Mouse (Mus musculus) intestine, embryonic 14.5 days (tissue): ENCODE results near the gene Ltb4r1. TPM values are rescaled to one million over a fixed set of nuclear protein-coding genes. Genes with fewer than 3 reads are reported as not detected.
A peak's percentile ranks its signal among the peaks of the same experiment; 100 is the strongest.

Experiments used
- ATAC-seq: fragments of 200-750 bp; cut with Nextera tagmentation; replicated peaks from 2 replicates; pipeline ENCODE4 v1.8.0; 2017; ENCODE audit warnings: low read depth, moderate number of reproducible peaks, moderate TSS enrichment, moderate library complexity; ENCODE audit not compliant: low FRiP score, low TSS enrichment
- DNase-seq: peaks from one replicate; pipeline ENCODE4 v3.0.0-alpha.2; 2018; ENCODE audit warnings: low spot score
- H3K27ac ChIP-seq: fragments of 300-500 bp; sonication (generic); 2 replicates; pipeline ENCODE4 v1.5.1; 2014; ENCODE audit warnings: low read depth, mild to moderate bottlenecking, control low read depth
- H3K27me3 ChIP-seq: fragments of 300-500 bp; sonication (generic); replicated peaks from 2 replicates; pipeline ENCODE4 v1.6.1; 2014; ENCODE audit warnings: low read length, control low read depth; ENCODE audit not compliant: control insufficient read depth, insufficient read depth
- H3K36me3 ChIP-seq: fragments of 300-500 bp; sonication (generic); 2 replicates; pipeline ENCODE4 v1.6.1; 2014; ENCODE audit warnings: low read length, control low read depth; ENCODE audit not compliant: control insufficient read depth, insufficient read depth
- H3K4me1 ChIP-seq: fragments of 300-500 bp; sonication (generic); replicated peaks from 2 replicates; pipeline ENCODE4 v1.6.1; 2014; ENCODE audit warnings: low read length, control low read depth, mixed read lengths; ENCODE audit not compliant: control insufficient read depth, insufficient read depth
- H3K4me2 ChIP-seq: fragments of 300-500 bp; sonication (generic); 2 replicates; pipeline ENCODE4 v1.6.1; 2014; ENCODE audit warnings: low read length
- H3K4me3 ChIP-seq: fragments of 300-500 bp; sonication (generic); 2 replicates; pipeline ENCODE4 v1.5.1; 2014; ENCODE audit warnings: low read depth, low read length, control low read depth, mixed read lengths
- H3K9ac ChIP-seq: fragments of 300-500 bp; sonication (generic); 2 replicates; pipeline ENCODE4 v1.6.1; 2014; ENCODE audit warnings: mild to moderate bottlenecking, low read length
- H3K9me3 ChIP-seq: fragments of 300-500 bp; sonication (generic); 2 replicates; pipeline ENCODE4 v1.6.1; 2016; ENCODE audit warnings: low read length, control low read depth; ENCODE audit not compliant: control insufficient read depth
- WGBS: fragments of 180-500 bp; shearing (Covaris S2); extraction: QIAGEN DNeasy Blood & Tissue Kit; methylation state at CpG from one replicate; pipeline ENCODE4 v1.1.7; 2014; 5-methylcytosine and 5-hydroxymethylcytosine counted together
- polyA plus RNA-seq: library from polyadenylated mRNA; unstranded; fragments of >200 nt; fragmentation: Nextera tagmentation; extraction: Ambion mirVana; gene quantifications from 2 replicates; pipeline ENCODE4 v1.2.1, GENCODE M21; 2014

Ltb4r1 gene
- polyA plus RNA-seq, 1 experiment from 2014 or later = 0.38 TPM

- H3K27ac ChIP-seq = no peak overlapping the region
- H3K36me3 ChIP-seq = no peaks in the 10 kb centered on the region
- 49% methylated on average over 7 of the region's 7 CpGs for WGBS
- H3K4me1 ChIP-seq = peaks cover 11% of the 10 kb centered on the region; the same call in 1 of the 2 replicates
- no peak overlapping the region for H3K9ac ChIP-seq
- H3K9me3 ChIP-seq = no peaks in the 10 kb centered on the region
- DNase-seq (no peak), ATAC-seq (no peak)
- no peak overlapping the region for H3K4me3 ChIP-seq
- H3K4me2 ChIP-seq = no peak overlapping the region
- H3K27me3 ChIP-seq = 0 out of 2 replicates have a peak, but pooled peaks cover 7% of the 10 kb centered on the region
These were observed 10.9 kb downstream of the Ltb4r1 start for GRCm38 (mm10) chr14:55776711-55777110.

GRCm38 (mm10) chr14:55777176-55777575, 11.4 kb downstream of the Ltb4r1 start:
- ATAC-seq (no peak), DNase-seq (no peak)
- Histone ChIP-seq H3K27ac (no peak overlapping the region), H3K4me1 (peaks cover 11% of the 10 kb centered on the region; the same call in 1 of the 2 replicates), H3K27me3 (0 out of 2 replicates have a peak, but pooled peaks cover 5% of the 10 kb centered on the region), H3K9me3 (no peaks in the 10 kb centered on the region), H3K4me2 (no peak overlapping the region), H3K4me3 (no peak overlapping the region), H3K9ac (no peak overlapping the region), H3K36me3 (no peaks in the 10 kb centered on the region)
- WGBS = 16% methylated on average over 3 of the region's 3 CpGs

GRCm38 (mm10) chr14:55777806-55778205, 12.0 kb downstream of the Ltb4r1 start:
- no peak overlapping the region for H3K4me3 ChIP-seq
- H3K9me3 ChIP-seq = no peaks in the 10 kb centered on the region
- no peaks in the 10 kb centered on the region for H3K27me3 ChIP-seq
- no peak overlapping the region for H3K9ac ChIP-seq
- H3K4me1 ChIP-seq = peaks cover 17% of the 10 kb centered on the region
- no peak overlapping the region for H3K27ac ChIP-seq
- 85% methylated on average over 11 of the region's 11 CpGs for WGBS
- no peak overlapping the region for H3K4me2 ChIP-seq
- ATAC-seq = no peak
- no peak for DNase-seq
- no peaks in the 10 kb centered on the region for H3K36me3 ChIP-seq

GRCm38 (mm10) chr14:55778686-55779085, 12.9 kb downstream of the Ltb4r1 start:
- Histone ChIP-seq H3K9ac (no peak overlapping the region), H3K4me2 (no peak overlapping the region), H3K4me3 (no peak overlapping the region), H3K4me1 (peaks cover 19% of the 10 kb centered on the region), H3K9me3 (no peaks in the 10 kb centered on the region), H3K36me3 (no peaks in the 10 kb centered on the region), H3K27me3 (peaks cover under 1% of the 10 kb centered on the region; the same call in 1 of the 2 replicates), H3K27ac (no peak overlapping the region)
- DNase-seq (no peak), ATAC-seq (no peak)
- WGBS = 91% methylated on average over 15 of the region's 15 CpGs

- 67% methylated on average over 16 of the region's 16 CpGs for WGBS
- H3K27me3 ChIP-seq = peaks cover 10% of the 10 kb centered on the region; the same call in 1 of the 2 replicates
- no peak overlapping the region for H3K4me3 ChIP-seq
- no peaks in the 10 kb centered on the region for H3K9me3 ChIP-seq
- no peaks in the 10 kb centered on the region for H3K36me3 ChIP-seq
- no peak overlapping the region for H3K9ac ChIP-seq
- H3K4me1 ChIP-seq = peaks cover 23% of the 10 kb centered on the region
- H3K27ac ChIP-seq = no peak overlapping the region
- ATAC-seq (no peak), DNase-seq (no peak)
- H3K4me2 ChIP-seq = no peak overlapping the region
These were observed 13.9 kb downstream of the Ltb4r1 start for GRCm38 (mm10) chr14:55779656-55780055.

- no peaks in the 10 kb centered on the region for H3K9me3 ChIP-seq
- no peaks in the 10 kb centered on the region for H3K36me3 ChIP-seq
- H3K4me2 ChIP-seq = no peak overlapping the region
- H3K9ac ChIP-seq = no peak overlapping the region
- 82% methylated on average over 11 of the region's 11 CpGs for WGBS
- no peak overlapping the region for H3K27ac ChIP-seq
- ATAC-seq = no peak
- H3K4me3 ChIP-seq = no peak overlapping the region
- peaks cover 23% of the 10 kb centered on the region for H3K4me1 ChIP-seq
- peaks cover 12% of the 10 kb centered on the region for H3K27me3 ChIP-seq
- DNase-seq = no peak
These were observed 15.0 kb downstream of the Ltb4r1 start for GRCm38 (mm10) chr14:55780736-55781135.

GRCm38 (mm10) chr14:55781310-55781709, 15.5 kb downstream of the Ltb4r1 start:
- H3K9me3 ChIP-seq = no peaks in the 10 kb centered on the region
- WGBS = 15% methylated on average over 14 of the region's 14 CpGs
- peak overlapping the region; percentile 26 for H3K4me2 ChIP-seq
- H3K4me3 ChIP-seq = no peak overlapping the region
- DNase-seq = peak; percentile 77
- peaks cover 23% of the 10 kb centered on the region for H3K4me1 ChIP-seq
- H3K27ac ChIP-seq = no peak overlapping the region
- no peak overlapping the region for H3K9ac ChIP-seq
- no peak for ATAC-seq
- H3K36me3 ChIP-seq = no peaks in the 10 kb centered on the region
- peaks cover 16% of the 10 kb centered on the region for H3K27me3 ChIP-seq

GRCm38 (mm10) chr14:55782361-55782960, 16.7 kb downstream of the Ltb4r1 start:
- no peak for ATAC-seq

More at GRCm38 (mm10) chr14:55782361-55782960, 16.7 kb downstream of the Ltb4r1 start:
- 63% methylated on average over 9 of the region's 9 CpGs for WGBS
- Histone ChIP-seq H3K9ac (peak overlapping the region; percentile 17; the same call in 1 of the 2 replicates), H3K4me3 (peak overlapping the region; percentile 45), H3K36me3 (no peaks in the 10 kb centered on the region), H3K27ac (no peak overlapping the region), H3K9me3 (no peaks in the 10 kb centered on the region), H3K27me3 (peaks cover 21% of the 10 kb centered on the region), H3K4me1 (peaks cover 19% of the 10 kb centered on the region), H3K4me2 (peak overlapping the region; percentile 79)
- no peak for DNase-seq
